Mouse (Mus musculus) kidney, postnatal 4 days (tissue): ENCODE results near the gene B130006D01Rik.
A peak's percentile ranks its signal among the peaks of the same experiment; 100 is the strongest.

ENCODE experiments used
- DNase-seq, 2 experiments: peaks; one replicate each; pipeline ENCODE4 v3.0.0; 2021; ENCODE audit warnings: mixed read lengths in 2 of 2

Gene B130006D01Rik

GRCm38 (mm10) chr11:95723287-95723686 lies at the start of gene B130006D01Rik:
Gene B130006D01Rik (plus strand): TSS chr11:95723587.
- no peak for DNase-seq

DNA sequence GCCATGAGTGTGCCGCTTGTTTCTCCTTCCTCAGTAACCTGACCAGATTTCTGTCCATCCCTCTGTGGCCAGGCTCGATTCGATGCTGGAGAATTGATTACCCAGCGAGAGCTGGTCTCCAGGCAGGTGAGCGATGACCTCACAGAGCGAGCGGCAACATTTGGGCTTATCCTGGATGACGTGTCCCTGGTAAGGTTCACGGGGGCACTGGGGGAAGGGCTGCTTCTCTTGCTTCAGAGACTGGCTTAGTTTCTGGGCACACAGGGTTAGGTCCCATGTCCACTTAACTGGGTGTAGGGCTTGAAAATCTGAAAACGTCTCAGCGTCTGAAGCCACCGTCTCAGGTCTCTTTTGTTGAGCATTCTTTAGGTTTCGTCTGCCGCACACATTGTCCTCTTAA lies 47.9 kb upstream of the B130006D01Rik start:
- no peak for DNase-seq

- DNase-seq = peak; percentile 89 to 92
Observed at GRCm38 (mm10) chr11:95676307-95676706, 47.1 kb upstream of the B130006D01Rik start.

- DNase-seq = no peak
Observed at GRCm38 (mm10) chr11:95677925-95678701, 45.3 kb upstream of the B130006D01Rik start.

- no peak for DNase-seq
Observed at GRCm38 (mm10) chr11:95681995-95682601, 41.3 kb upstream of the B130006D01Rik start.

GRCm38 (mm10) chr11:95682946-95683345 lies 40.4 kb upstream of the B130006D01Rik start:
- no peak for DNase-seq

DNA sequence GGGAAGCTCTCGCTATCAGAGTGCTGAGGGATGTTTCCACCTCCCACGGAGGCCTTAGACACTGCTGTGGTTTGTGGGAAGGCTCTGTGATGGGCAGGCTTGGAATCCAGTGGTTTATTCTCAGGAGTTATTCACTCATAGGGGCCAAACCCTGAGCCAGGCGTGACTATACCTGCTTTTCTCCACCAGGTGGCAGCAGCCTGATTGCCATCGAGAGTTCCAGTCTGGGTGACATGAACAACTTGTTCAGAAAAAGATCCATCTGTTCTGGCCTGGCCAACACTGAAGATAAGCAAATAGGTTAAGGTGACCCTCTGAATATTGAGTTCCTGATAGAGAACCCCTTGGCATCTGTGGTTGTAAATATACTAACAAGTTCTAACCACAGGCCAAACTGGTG lies 37.4 kb upstream of the B130006D01Rik start:
- peak; percentile 82 to 86 for DNase-seq

- peak; percentile 33 to 51 for DNase-seq
Observed at GRCm38 (mm10) chr11:95687084-95687656, 36.2 kb upstream of the B130006D01Rik start.

- DNase-seq = peak; percentile 44 to 62
Observed at GRCm38 (mm10) chr11:95688515-95688914, 34.9 kb upstream of the B130006D01Rik start.

- DNase-seq = peak; percentile 28 to 32
Observed at GRCm38 (mm10) chr11:95688981-95689380, 34.4 kb upstream of the B130006D01Rik start.

GRCm38 (mm10) chr11:95689544-95689943 lies 33.8 kb upstream of the B130006D01Rik start:
- DNase-seq = no peak

GRCm38 (mm10) chr11:95698541-95698940 lies 24.8 kb upstream of the B130006D01Rik start:
- no peak for DNase-seq

- no peak for DNase-seq
Observed at GRCm38 (mm10) chr11:95700778-95701739, 22.3 kb upstream of the B130006D01Rik start.

DNA sequence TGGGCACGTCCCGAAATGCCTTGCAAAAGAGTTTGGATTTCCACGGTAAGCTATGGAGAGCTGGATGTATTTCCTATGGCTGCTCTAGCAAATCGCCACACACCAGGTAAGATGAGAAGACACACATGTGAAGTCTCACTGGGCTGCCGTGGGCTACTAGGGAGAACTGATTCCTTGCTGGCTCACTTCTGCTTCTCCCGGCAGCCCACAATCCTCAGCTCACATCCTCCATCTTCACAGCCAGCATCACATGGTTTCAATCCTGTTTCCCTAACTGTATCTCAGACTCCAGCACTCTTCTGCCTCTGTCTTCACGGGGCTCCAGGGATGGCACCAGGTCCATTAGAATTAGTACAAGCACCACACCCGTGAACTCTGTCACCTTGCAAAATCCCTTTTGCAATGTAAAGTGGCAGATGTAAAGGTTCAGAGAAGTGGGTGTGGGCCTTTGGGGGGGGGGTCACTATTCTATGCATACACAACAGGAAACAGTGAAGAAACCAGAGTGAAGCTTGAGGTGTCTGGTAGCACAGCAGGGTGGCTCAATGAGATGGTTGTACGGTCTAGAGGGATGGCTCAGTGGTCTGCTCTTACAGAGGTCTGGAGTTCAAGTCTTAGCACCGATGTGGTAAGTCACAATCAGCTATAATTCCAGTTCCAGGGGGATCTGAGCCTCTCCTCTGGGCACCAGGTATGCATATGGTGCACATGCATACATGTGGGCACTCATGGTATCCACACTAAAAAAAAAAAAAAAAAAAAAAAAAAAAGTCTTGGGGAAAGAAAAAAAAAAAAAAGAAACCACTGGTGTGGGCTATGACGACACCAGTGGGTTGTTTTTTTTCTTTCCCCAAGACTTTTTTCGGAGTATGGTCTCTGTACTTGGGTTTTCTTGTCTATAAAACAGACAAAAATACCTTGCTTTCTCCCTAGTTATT lies 19.1 kb upstream of the B130006D01Rik start:
- DNase-seq = no peak

DNA sequence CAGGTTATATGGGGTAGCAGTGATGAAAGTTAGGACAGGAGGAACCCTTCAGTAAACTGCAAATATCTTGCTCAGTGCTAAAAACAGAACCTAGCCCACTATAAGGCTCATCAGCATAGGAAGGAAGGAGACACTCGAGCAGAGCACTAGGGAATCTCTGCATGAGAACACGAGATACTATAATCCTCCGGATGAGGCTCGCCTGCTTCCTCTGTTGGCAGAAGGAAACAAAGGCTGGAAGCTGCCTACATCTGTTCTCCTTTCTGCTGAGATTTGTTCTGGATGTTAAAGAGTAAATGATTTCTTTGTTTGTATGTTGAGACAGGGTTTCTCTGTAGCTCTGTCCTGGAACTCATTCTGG lies 18.4 kb upstream of the B130006D01Rik start:
- no peak for DNase-seq

- no peak for DNase-seq
Observed at GRCm38 (mm10) chr11:95709534-95710040, 13.8 kb upstream of the B130006D01Rik start.

GRCm38 (mm10) chr11:95710478-95710877 lies 12.9 kb upstream of the B130006D01Rik start:
- no peak for DNase-seq

DNA sequence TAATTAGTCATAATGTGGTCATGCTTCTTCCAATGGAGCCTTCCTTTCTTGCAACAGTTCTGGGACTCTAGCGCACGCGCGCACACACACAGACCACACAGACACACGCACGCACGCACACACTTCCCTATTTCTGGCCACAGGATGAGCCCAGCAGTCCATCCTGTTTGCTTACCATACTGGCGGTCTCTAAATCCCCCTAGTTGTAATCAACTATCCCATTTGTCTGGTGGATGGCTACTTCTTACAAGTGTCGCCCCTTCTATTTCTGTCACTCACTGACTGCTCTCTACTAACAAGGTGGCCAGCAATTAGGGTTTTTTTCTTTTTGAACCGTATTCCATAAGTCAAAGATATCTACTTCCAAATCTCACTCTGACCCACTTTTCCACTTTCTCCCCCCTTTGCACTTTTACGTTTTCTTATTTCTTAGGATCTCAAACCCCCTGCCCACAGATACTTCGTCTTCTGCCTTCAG lies 11.3 kb upstream of the B130006D01Rik start:
- peak; percentile 47 to 66 for DNase-seq

GRCm38 (mm10) chr11:95712563-95713224 lies 10.7 kb upstream of the B130006D01Rik start, which contains the start of gene Zfp652:
Gene Zfp652 (plus strand): TSS chr11:95712673.
- DNase-seq = peak; percentile 89 to 94

GRCm38 (mm10) chr11:95713225-95713810 lies 10.1 kb upstream of the B130006D01Rik start:
- peak; percentile 65 to 78 for DNase-seq
